Mouse (Mus musculus): Measurements from ENCODE around the gene Hist1h4h. TPM values are rescaled to one million over a fixed set of nuclear protein-coding genes. Genes with fewer than 3 reads are reported as not detected.
"Not testable (repeated sequence)": the region's sequence is repeated elsewhere in the genome, so short reads cannot be mapped to it uniquely, and the experiment has no call there.

Hist1h4h gene
- polyA plus RNA-seq, 1 experiment from 2014 or later: 7.7 TPM

DNA sequence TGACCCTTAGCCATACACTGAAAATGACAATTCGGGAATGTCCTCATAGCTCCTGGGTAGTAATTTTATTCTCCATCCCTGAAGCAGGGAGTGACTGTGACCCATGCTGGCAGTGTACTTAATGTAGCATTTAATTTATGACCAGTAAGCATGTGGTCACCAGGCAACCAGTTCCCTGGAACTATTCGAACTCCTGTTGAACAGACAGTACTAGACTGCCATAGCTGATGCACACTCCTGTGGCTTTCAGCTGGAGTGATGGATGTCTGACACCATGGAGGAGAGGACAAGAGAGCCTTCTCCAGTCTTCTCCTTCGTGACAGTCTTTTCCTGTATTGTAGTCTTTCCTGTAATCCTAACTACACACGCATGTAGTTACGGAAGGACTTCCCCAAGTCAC, 1.8 kb upstream of the Hist1h4h start:
- 79% methylated on average over 5 of the region's 5 CpGs for WGBS
- Histone ChIP-seq H3K4me1 (ENCODE audit: control insufficient read depth, insufficient read depth, low read length) (peaks cover 26% of the 10 kb centered on the region), H3K9ac (ENCODE audit: low read length) (peak overlapping the region; percentile 15; the same call in 1 of the 2 replicates), H3K36me3 (ENCODE audit: control insufficient read depth, insufficient read depth) (no peaks in the 10 kb centered on the region), H3K4me2 (ENCODE audit: low read depth, low read length) (peak overlapping the region; percentile 19; the same call in 1 of the 2 replicates), H3K9me3 (replicated peaks; ENCODE audit: control insufficient read depth, low read length) (no peaks in the 10 kb centered on the region), H3K27me3 (ENCODE audit: control insufficient read depth, insufficient read depth, low read length) (no peaks in the 10 kb centered on the region), H3K27ac (ENCODE audit: low read length) (peak overlapping the region; percentile 99), H3K4me3 (ENCODE audit: low read length) (no peak overlapping the region)
- ATAC-seq (replicated peaks; ENCODE audit: extremely low read depth, insufficient read depth, low FRiP score): no peak

DNA sequence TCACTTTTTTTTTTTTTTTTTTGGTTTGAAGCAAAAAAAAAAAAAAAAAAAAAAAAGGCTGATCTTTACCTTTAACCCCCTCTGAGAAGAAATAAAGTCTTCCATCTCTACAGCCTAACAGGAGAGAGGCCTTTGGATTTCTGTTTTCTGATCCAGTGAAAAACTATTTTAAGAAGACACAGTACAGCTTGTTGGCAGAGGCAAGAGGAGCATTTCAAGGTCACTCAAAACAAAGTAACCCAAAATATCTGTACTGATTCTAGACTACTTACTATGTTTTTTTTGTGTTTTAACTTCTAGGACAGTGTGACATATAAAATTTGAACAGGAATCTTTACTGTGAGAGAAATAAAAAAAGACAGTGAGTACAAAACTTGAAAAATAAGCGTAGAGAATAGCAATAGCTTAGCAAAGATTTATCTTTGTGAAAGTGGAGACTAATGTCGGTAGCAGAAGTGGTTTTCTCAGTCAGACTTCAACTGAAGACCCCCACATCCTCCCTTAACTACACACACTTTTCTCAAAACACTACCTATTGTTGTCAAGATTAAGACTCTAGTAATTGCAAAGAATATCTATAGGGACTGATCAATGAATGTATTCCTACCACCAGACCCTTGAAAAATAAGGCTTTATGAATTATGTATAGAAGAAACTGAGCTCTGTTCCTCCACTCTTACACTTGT, 1.2 kb upstream of the Hist1h4h start:
- peak overlapping the region; percentile 99 for H3K27ac ChIP-seq (ENCODE audit: low read length)
- WGBS: 14% methylated on average over 2 of the region's 2 CpGs

GRCm38 (mm10) chr13:23530181-23530900, 509 bp upstream of the Hist1h4h start:
- peak overlapping the region; percentile 75 for H3K4me2 ChIP-seq (ENCODE audit: low read depth, low read length)
- H3K9ac ChIP-seq (ENCODE audit: low read length): peak overlapping the region; percentile 90
- WGBS: under 1% methylated on average over 20 of the region's 20 CpGs
- no peaks in the 10 kb centered on the region for H3K9me3 ChIP-seq (replicated peaks; ENCODE audit: control insufficient read depth, low read length)
- no peaks in the 10 kb centered on the region for H3K36me3 ChIP-seq (ENCODE audit: control insufficient read depth, insufficient read depth)
- peaks cover 32% of the 10 kb centered on the region for H3K4me1 ChIP-seq (ENCODE audit: control insufficient read depth, insufficient read depth, low read length)
- H3K4me3 ChIP-seq (ENCODE audit: low read length): peak overlapping the region; percentile 77
- H3K27me3 ChIP-seq (ENCODE audit: control insufficient read depth, insufficient read depth, low read length): no peaks in the 10 kb centered on the region
- ATAC-seq (replicated peaks; ENCODE audit: extremely low read depth, insufficient read depth, low FRiP score): no peak
- H3K27ac ChIP-seq (ENCODE audit: low read length): peak overlapping the region; percentile 99

More for the DNA sequence above, 1.2 kb upstream of the Hist1h4h start:
- Histone ChIP-seq H3K4me2 (ENCODE audit: low read depth, low read length) (peak overlapping the region; percentile 75), H3K9ac (ENCODE audit: low read length) (peak overlapping the region; percentile 90), H3K27me3 (ENCODE audit: control insufficient read depth, insufficient read depth, low read length) (no peaks in the 10 kb centered on the region), H3K36me3 (ENCODE audit: control insufficient read depth, insufficient read depth) (no peaks in the 10 kb centered on the region), H3K9me3 (replicated peaks; ENCODE audit: control insufficient read depth, low read length) (no peaks in the 10 kb centered on the region), H3K4me1 (ENCODE audit: control insufficient read depth, insufficient read depth, low read length) (peaks cover 30% of the 10 kb centered on the region), H3K4me3 (ENCODE audit: low read length) (peak overlapping the region; percentile 77)
- no peak for ATAC-seq (replicated peaks; ENCODE audit: extremely low read depth, insufficient read depth, low FRiP score)

- no peaks in the 10 kb centered on the region for H3K36me3 ChIP-seq (ENCODE audit: control insufficient read depth, insufficient read depth)
- WGBS: 21% methylated on average over 9 of the region's 9 CpGs
- H3K9me3 ChIP-seq (replicated peaks; ENCODE audit: control insufficient read depth, low read length): no peaks in the 10 kb centered on the region
- peak overlapping the region; percentile 75 for H3K4me2 ChIP-seq (ENCODE audit: low read depth, low read length)
- H3K27ac ChIP-seq (ENCODE audit: low read length): peak overlapping the region; percentile 99
- no peaks in the 10 kb centered on the region for H3K27me3 ChIP-seq (ENCODE audit: control insufficient read depth, insufficient read depth, low read length)
- peaks cover 37% of the 10 kb centered on the region for H3K4me1 ChIP-seq (ENCODE audit: control insufficient read depth, insufficient read depth, low read length)
- peak overlapping the region; percentile 90 for H3K9ac ChIP-seq (ENCODE audit: low read length)
- ATAC-seq (replicated peaks; ENCODE audit: extremely low read depth, insufficient read depth, low FRiP score): no peak
- peak overlapping the region; percentile 77 for H3K4me3 ChIP-seq (ENCODE audit: low read length)
Measured at GRCm38 (mm10) chr13:23532262-23533075, 1.6 kb downstream of the Hist1h4h start.

GRCm38 (mm10) chr13:23533560-23534367, 2.9 kb downstream of the Hist1h4h start, which contains the start of gene Hist1h2af:
Gene Hist1h2af, plus strand, starts transcription at chr13:23533906.
- not testable (repeated sequence) for H3K27me3 ChIP-seq (ENCODE audit: control insufficient read depth, insufficient read depth, low read length); H3K36me3 ChIP-seq (ENCODE audit: control insufficient read depth, insufficient read depth); H3K9me3 ChIP-seq (replicated peaks; ENCODE audit: control insufficient read depth, low read length)
- Histone ChIP-seq H3K4me3 (ENCODE audit: low read length) (peak within 1 kb of the TSS; percentile 77), H3K4me2 (ENCODE audit: low read depth, low read length) (peak within 1 kb of the TSS; percentile 75), H3K9ac (ENCODE audit: low read length) (peak within 1 kb of the TSS; percentile 90), H3K27ac (ENCODE audit: low read length) (peak within 1 kb of the TSS; percentile 99), H3K4me1 (ENCODE audit: control insufficient read depth, insufficient read depth, low read length) (peaks cover 34% of the 10 kb centered on the region)
- ATAC-seq (replicated peaks; ENCODE audit: extremely low read depth, insufficient read depth, low FRiP score): 0 out of 2 replicates have a peak, but pooled peaks have one; percentile 21
- under 1% methylated on average over 24 of the region's 53 CpGs for WGBS

DNA sequence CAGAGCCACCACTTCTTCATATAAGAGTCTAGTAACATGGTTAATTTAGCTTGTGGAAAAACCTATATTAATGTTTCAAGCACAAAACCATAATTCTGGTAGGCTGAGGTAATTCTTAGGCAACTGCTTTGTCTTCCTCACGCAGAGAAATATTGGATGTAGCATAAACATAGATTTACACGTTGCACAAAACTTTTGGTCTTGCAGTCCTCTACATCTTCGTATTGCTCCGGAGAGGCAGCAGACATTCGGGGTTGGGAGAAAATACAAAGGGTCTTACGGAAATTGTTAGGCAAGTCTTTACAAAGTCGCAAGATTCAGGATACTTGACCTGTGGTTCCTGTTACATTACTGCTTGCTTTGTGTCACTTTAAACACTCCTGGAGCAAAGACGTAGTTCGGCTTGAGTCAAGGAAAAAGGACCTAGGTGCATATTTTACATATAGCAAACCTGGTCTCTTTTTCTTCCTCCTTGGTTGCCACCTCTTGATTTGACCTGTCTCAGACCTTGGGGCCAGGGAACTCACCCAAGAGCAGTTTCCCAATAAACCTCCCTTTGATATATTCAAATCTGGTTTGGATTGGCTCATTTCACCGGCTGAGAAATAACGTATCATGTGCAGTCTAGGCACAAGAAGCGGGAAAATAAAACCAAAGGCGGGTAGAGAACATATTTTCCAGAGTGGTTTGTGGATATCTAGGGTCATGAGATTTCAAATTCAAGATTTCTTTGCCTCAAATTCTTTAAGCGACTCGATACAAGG, 3.7 kb downstream of the Hist1h4h start:
- under 1% methylated on average over 15 of the region's 15 CpGs for WGBS
- Histone ChIP-seq H3K9me3 (replicated peaks; ENCODE audit: control insufficient read depth, low read length) (no peaks in the 10 kb centered on the region), H3K4me2 (ENCODE audit: low read depth, low read length) (peak overlapping the region; percentile 75), H3K27ac (ENCODE audit: low read length) (peak overlapping the region; percentile 92), H3K36me3 (ENCODE audit: control insufficient read depth, insufficient read depth) (no peaks in the 10 kb centered on the region), H3K4me1 (ENCODE audit: control insufficient read depth, insufficient read depth, low read length) (peaks cover 32% of the 10 kb centered on the region), H3K9ac (ENCODE audit: low read length) (peak overlapping the region; percentile 72), H3K27me3 (ENCODE audit: control insufficient read depth, insufficient read depth, low read length) (no peaks in the 10 kb centered on the region), H3K4me3 (ENCODE audit: low read length) (peak overlapping the region; percentile 61)
- ATAC-seq (replicated peaks; ENCODE audit: extremely low read depth, insufficient read depth, low FRiP score): 0 out of 2 replicates have a peak, but pooled peaks have one; percentile 0

DNA sequence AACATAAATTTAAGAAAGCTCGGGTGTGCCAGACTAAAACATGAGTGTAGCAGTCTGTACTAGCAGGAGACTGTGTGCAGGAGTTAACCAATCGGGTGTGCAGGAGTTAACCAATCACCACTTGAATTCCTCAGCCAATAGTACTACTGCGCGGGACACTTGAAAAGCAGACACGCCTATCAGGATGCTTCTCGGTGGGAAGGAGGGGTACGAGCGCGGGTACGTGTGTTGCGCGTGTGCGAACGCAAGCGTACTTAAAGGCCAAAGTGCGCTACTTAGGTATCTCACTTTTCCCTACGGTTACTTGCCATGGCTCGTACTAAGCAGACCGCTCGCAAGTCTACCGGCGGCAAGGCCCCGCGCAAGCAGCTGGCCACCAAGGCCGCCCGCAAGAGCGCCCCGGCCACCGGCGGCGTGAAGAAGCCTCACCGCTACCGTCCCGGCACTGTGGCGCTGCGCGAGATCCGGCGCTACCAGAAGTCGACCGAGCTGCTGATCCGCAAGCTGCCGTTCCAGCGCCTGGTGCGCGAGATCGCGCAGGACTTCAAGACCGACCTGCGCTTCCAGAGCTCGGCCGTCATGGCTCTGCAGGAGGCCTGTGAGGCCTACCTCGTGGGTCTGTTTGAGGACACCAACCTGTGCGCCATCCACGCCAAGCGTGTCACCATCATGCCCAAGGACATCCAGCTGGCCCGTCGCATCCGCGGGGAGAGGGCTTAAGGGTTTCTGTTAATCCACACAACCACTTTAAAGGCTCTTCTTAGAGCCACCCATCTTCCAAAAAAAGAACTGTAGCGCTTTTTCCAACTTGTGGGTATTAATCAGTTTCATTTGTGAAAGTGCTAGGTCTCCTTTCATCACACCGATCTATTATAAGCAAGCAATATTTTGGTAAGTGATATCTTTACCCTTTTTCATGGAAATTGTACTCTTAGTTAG, 4.6 kb downstream of the Hist1h4h start, which contains the start of gene Hist1h3g:
TSS of gene Hist1h3g (plus strand) at position 286 of the 939 bp plus-strand sequence.
- Histone ChIP-seq H3K9ac (ENCODE audit: low read length) (peak within 1 kb of the TSS; percentile 72), H3K4me1 (ENCODE audit: control insufficient read depth, insufficient read depth, low read length) (peaks cover 32% of the 10 kb centered on the region), H3K27ac (ENCODE audit: low read length) (peak within 1 kb of the TSS; percentile 92), H3K4me3 (ENCODE audit: low read length) (peak within 1 kb of the TSS; percentile 61), H3K4me2 (ENCODE audit: low read depth, low read length) (peak within 1 kb of the TSS; percentile 75)
- peak; percentile 83 for ATAC-seq (replicated peaks; ENCODE audit: extremely low read depth, insufficient read depth, low FRiP score)
- H3K9me3 ChIP-seq (replicated peaks; ENCODE audit: control insufficient read depth, low read length); H3K36me3 ChIP-seq (ENCODE audit: control insufficient read depth, insufficient read depth); H3K27me3 ChIP-seq (ENCODE audit: control insufficient read depth, insufficient read depth, low read length): not testable (repeated sequence)
- under 1% methylated on average over 53 of the region's 62 CpGs for WGBS
